Mouse (Mus musculus) embryo, embryonic 9.5 days (tissue): ENCODE measurements around the gene Chd1l.

Source experiments
- DNase-seq: peaks from one replicate; pipeline ENCODE4 v3.0.0-alpha.2; 2017; ENCODE audit errors: extremely low spot score

Chd1l gene

DNA sequence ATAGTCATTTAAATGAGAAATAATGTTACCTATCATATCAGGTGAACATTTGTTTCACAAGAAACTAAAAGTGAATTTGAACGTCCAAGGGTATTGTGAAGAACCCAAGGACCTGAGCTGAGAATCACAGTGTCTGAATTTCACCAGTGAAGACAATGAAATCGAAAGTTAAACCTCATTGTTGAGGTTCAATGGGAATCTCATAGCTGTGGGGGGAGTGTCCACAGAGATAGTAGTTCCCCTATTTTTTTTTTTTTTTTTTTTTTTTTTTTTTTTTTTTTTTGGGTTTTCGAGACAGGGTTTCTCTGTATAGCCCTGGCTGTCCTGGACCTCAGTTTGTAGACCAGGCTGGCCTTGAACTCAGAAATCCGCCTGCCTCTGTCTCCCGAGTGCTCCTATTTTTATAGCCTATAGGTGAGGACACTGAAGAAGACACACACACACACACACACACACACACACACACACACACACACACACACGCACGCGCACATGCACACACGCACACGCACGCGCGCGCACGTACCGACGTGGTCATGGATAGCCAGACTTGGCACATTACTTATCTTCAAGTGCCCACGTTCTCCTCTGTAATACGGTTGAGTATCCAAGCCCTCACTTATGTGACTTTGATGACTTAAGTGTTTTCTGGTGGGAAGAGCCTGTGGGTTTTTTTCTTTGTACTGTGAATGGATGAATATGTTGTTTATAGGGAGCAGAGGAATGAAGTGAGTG lies 7.3 kb upstream of the Chd1l start:
- no peak for DNase-seq

GRCm38 (mm10) chr3:97615933-97616332 lies 5.9 kb upstream of the Chd1l start:
- DNase-seq = no peak

DNA sequence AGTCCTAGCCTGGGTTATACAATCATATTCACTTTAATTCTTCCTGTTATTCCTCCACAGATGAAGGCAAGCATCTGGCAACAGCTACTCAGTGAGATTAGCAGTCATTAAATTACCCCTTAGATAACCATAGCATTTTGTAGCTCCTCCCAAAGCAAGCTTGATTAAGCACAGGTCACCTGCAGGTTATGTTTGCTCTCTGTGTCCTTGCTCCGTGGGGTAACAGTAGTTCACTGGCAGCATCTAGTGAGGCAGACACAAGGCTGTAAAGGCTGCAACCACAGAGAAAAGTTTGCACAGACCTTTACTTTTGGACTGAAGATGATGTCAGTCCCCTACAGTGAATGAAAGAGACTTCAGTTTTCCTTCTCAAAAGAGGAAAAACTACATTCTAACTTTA lies 5.2 kb upstream of the Chd1l start:
- no peak for DNase-seq

DNA sequence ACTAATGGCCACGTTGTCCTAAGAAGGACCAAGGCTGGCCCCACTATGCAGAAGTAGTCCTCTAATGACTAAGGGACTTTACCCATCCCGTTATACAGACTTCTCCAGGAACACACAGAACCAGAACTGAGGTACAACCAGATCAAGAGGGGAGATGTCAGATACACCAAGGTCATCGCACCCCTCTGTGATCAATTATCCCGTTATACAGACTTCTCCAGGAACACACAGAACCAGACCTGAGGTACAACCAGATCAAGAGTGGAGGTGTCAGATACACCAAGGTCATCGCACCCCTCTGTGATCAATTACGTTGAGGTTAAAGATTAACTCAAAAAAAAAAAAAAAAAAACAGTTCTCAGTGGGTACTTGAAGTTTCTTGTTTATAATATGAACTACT lies 1.0 kb upstream of the Chd1l start:
- no peak for DNase-seq

- DNase-seq = no peak
Observed at GRCm38 (mm10) chr3:97609201-97609844, 680 bp downstream of the Chd1l start.

DNA sequence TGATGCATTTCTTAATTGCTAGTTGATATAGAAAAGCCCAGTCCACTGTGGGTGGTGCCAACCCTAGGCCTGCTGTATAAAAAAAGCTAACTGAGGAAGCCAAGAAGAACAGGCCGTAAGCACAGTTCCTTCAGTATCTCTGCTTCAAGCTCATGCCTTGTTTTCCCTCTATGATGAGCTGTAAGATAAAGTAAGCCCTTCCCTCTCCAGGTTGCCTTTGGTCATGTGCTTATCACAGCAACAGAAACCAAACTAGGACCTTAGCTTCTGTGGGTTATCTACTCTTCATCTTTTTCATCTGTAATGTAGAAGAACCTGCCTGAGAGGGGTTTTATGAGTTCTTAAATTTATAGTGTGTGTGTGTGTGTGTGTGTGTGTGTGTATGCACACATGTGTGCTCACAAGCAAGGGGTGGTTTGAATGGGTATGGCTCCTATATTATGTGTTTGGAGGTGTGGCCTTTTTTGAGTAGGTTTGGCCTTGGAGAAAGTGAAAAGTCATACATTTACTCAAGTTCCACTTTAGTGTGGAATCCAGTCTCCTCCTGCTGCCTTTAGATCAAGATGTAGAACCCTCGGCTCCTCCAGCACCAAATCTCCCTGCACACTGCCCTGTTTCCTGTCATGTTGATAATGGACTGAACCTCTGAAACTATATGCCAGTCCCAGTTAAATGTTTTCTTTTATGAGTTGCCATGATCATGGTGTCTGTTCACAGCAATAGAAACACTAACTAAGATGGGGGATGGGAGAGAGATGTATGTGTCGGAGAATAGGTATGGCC lies 9.8 kb downstream of the Chd1l start:
- no peak for DNase-seq

GRCm38 (mm10) chr3:97596796-97597195 lies 13.2 kb downstream of the Chd1l start:
- no peak for DNase-seq

- no peak for DNase-seq
Observed at GRCm38 (mm10) chr3:97595066-97595465, 14.9 kb downstream of the Chd1l start.

DNA sequence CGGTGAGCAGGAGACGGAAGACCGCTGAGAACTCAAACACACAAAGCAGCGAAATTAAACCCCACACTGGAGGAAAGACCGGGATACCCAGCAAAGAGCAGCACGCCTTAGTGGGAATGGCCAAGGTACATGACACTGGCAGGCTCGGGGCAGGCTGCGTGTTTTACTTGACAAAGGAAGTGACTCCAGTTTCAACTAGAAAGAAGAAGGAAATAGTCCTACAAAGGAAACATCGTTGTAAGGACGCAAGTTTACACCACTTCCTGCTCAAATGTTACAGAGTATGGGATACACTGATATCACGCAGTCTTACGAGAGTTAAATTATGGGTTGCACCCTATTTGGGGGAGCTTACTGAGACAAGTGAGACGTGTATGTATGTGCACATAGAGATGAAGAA lies 15.9 kb downstream of the Chd1l start:
- no peak for DNase-seq

DNA sequence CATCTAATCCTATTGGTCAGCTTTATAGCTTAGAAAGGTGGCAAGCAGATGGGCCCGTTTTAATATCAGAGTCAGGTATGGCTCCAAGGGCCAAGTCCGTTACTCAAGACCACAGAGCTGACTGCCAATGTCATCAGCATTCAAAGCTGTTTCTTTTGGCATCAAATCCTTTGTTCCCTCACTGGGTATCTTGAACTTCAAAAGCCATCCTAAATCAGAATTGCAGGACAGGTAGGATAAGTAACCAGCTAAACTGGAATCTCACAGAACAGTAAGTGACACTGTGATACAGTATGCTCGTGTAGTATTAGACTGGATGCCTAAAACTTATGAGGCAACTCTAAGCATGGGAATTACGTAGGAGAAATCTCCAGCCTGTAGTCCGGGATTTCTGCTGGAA lies 16.9 kb downstream of the Chd1l start:
- DNase-seq = no peak

GRCm38 (mm10) chr3:97590699-97591098 lies 19.3 kb downstream of the Chd1l start:
- no peak for DNase-seq

DNA sequence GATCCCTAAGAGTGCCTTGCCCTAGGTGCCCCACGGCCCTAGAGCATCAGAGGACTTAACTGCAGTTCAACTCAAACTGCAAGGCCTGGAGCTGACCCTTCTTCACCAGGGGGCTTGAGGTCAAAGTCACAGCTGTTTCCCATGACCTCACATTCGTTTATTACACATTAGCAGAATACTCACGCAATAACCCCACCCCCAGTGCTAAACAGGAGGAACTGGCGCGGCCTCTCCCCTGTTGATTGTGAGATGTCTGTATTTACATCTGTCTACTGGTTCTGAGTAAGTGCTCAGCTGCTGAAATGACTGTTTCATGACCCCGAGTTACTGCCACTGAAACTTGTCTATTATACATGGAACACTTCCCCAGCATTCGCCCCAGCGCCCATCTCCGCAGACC lies 22.3 kb downstream of the Chd1l start:
- DNase-seq = no peak

DNA sequence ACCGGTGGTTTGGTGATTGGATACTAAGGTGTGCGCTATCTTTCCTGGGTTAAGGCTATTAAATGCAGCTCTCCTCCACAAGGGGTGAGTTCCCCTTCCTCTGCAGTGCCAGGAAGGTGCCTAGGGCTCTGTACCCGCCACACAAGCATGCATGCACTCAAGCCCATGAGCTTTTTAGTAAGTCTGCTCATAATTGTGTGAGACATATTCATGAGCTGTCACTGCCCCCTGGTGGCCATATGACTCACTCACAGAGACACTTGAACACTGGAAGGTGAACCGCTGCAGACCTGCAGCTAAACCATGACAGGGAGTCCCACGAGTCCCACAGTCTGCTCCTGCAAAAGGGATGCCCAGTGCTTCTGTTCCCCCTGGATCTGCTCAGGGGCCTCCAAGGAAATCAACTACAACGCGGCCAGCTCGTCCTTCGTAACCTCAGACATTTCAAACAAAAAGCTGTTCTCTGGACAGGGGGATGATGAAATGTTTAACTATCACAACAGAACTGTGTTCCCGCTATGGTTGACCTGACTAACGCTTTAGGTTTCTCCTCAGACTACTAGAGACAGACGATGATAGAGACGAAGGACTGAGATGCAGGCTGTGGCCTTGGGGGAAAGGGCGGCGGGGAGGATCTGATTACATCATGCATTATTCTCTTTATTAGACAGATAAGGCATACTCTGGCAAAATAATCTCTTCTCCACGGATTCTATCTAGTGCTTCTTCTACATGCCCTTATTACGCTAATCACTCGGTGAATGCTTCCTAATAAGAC lies 24.4 kb downstream of the Chd1l start:
- peak; percentile 67 for DNase-seq

- no peak for DNase-seq
Observed at GRCm38 (mm10) chr3:97573807-97574206, 36.2 kb downstream of the Chd1l start.

DNA sequence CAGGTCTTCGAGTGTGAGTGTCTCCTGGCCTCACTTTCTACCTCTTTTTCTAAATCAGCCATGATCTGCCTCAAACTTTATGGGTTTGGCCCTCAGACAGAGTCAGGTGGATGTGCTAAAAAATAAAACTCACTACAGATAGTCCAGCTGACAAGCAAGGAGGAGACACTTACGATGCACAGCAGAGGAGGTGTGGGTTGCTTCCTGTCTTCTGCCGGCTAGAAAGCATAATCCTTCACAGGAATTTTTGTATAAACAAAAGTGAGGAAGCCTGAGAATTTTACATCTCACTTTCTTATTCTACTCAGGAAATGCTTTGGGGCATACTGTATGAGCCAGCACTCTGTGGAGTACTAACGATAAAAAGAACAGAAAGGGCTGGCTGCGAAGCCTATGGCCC lies 45.4 kb downstream of the Chd1l start:
- no peak for DNase-seq

GRCm38 (mm10) chr3:97558554-97558953 lies 51.4 kb downstream of the Chd1l start:
- no peak for DNase-seq

DNA sequence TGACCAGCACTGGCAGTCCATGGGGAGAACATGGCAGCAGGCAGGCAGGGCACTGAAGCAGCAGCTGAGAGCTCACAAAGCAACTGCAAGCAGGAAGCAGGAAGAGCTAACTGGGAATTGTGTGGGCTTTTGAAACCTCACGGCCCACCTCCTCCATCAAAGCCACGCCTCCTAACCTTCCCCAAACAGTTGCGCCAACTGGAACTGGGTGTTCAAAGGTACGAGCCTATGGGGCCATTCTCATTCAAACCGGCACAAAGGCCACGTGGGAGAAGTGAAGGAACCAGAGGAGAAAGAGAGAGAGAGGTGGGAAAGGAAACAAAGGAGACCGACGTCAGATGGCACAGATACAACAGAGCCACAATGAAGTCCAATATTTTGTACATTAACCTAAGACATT lies 63.8 kb downstream of the Chd1l start:
- DNase-seq = no peak

- DNase-seq = no peak
Observed at GRCm38 (mm10) chr3:97540171-97540570, 69.8 kb downstream of the Chd1l start.

DNA sequence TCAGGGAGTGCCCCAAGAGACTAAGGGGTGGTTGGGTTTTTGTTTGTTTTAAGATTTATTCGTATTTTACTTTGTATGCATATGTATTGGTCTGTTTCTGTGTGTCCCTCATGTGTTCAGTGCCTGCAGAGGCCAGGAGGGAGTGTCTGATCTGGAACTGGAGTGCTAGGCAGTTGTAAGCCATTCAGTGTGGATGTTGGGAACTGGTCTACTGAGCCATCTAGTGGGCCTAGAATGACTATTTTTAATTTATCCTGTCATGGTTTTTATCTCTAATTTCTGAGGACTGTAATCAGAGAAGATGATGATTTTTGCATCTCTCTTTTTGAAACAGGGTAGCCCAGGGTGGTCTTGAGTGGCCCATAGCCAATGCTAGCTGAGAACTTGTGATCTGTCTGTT lies 71.4 kb downstream of the Chd1l start:
- no peak for DNase-seq

GRCm38 (mm10) chr3:97537006-97537405 lies 73.0 kb downstream of the Chd1l start:
- DNase-seq = no peak

GRCm38 (mm10) chr3:97535660-97536059 lies 74.3 kb downstream of the Chd1l start:
- no peak for DNase-seq

DNA sequence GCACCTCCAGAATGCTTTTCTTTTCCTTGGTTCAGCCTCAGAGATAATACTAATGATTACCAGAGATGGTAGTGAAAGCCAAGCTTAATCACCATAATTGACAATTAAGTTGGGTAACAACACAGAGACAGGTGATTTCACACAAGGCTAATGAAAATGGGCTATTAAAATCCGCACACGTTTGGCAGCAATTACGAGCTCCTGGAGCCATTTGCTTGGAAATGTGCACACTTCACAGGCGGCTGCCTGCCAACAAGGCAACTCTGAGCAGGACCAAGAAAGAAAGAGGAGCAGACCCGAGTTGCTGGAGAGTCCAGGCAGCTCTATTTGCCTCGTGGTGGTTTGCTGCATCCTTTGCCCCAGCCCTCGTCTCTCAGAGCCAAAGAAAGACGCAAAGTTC lies 84.5 kb downstream of the Chd1l start:
- DNase-seq = no peak
